Mouse (Mus musculus) macrophage (primary cell): ENCODE results near the gene 4933406M09Rik. TPM values are rescaled to one million over a fixed set of nuclear protein-coding genes. Genes with fewer than 3 reads are reported as not detected.

Experiments used
- H3K27ac ChIP-seq: fragments of 350-480 bp; formaldehyde crosslinking; 2 replicates; pipeline ENCODE4 v1.9.0; 2021
- H3K36me3 ChIP-seq: fragments of 350-480 bp; formaldehyde crosslinking; 2 replicates; pipeline ENCODE4 v1.9.0; 2021; ENCODE audit errors: inconsistent target
- H3K4me3 ChIP-seq: fragments of 350-480 bp; formaldehyde crosslinking; 2 replicates; pipeline ENCODE4 v1.9.0; 2021; ENCODE audit errors: inconsistent target
- H3K79me2 ChIP-seq: fragments of 350-480 bp; formaldehyde crosslinking; 2 replicates; pipeline ENCODE4 v1.9.0; 2021; ENCODE audit errors: inconsistent target
- WGBS: methylation state at CpG from one replicate; pipeline ENCODE4 v1.1.7; 2026; ENCODE audit warnings: inconsistent platforms; ENCODE audit not compliant: missing documents; 5-methylcytosine and 5-hydroxymethylcytosine counted together
- polyA plus RNA-seq: library from polyadenylated mRNA; stranded (reverse); fragments of 250-400 nt; gene quantifications from 3 replicates; pipeline ENCODE4 v1.2.4, GENCODE M21; 2018; ENCODE audit warnings: inconsistent platforms

4933406M09Rik gene
- polyA plus RNA-seq, 1 experiment from 2014 or later = not detected

GRCm38 (mm10) chr1:134405509-134406413, 20.0 kb downstream of the 4933406M09Rik start, which contains the start of gene Cyb5r1:
Gene Cyb5r1, plus strand, starts transcription at chr1:134405559.
- peak within 1 kb of the TSS; percentile 87 for H3K27ac ChIP-seq
- H3K79me2 ChIP-seq = peaks cover 14% of the 10 kb centered on the region
- H3K4me3 ChIP-seq = peak within 1 kb of the TSS; percentile 67
- peaks cover 33% of the 10 kb centered on the region for H3K36me3 ChIP-seq
- 1% methylated on average over 42 of the region's 43 CpGs for WGBS

GRCm38 (mm10) chr1:134406414-134406771, 20.7 kb downstream of the 4933406M09Rik start:
- Histone ChIP-seq H3K79me2 (peaks cover 14% of the 10 kb centered on the region), H3K27ac (peak overlapping the region; percentile 87), H3K36me3 (peaks cover 35% of the 10 kb centered on the region), H3K4me3 (peak overlapping the region; percentile 67)
- WGBS = 18% methylated on average over 8 of the region's 8 CpGs

GRCm38 (mm10) chr1:134408080-134408479, 22.3 kb downstream of the 4933406M09Rik start:
- peaks cover 41% of the 10 kb centered on the region for H3K36me3 ChIP-seq

GRCm38 (mm10) chr1:134411706-134412629, 26.2 kb downstream of the 4933406M09Rik start:
- H3K36me3 ChIP-seq = peaks cover 41% of the 10 kb centered on the region
- no peak overlapping the region for H3K4me3 ChIP-seq
- H3K27ac ChIP-seq = no peak overlapping the region
- WGBS = 96% methylated on average over 9 of the region's 9 CpGs
- peaks cover 21% of the 10 kb centered on the region for H3K79me2 ChIP-seq

More at GRCm38 (mm10) chr1:134408080-134408479, 22.3 kb downstream of the 4933406M09Rik start:
- no peak overlapping the region for H3K4me3 ChIP-seq
- H3K27ac ChIP-seq = no peak overlapping the region
- peaks cover 14% of the 10 kb centered on the region for H3K79me2 ChIP-seq
- 96% methylated on average over 8 of the region's 8 CpGs for WGBS

GRCm38 (mm10) chr1:134414038-134414437, 28.3 kb downstream of the 4933406M09Rik start:
- Histone ChIP-seq H3K27ac (peak overlapping the region; percentile 96), H3K79me2 (peaks cover 34% of the 10 kb centered on the region), H3K36me3 (peaks cover 26% of the 10 kb centered on the region), H3K4me3 (no peak overlapping the region)
- WGBS = 76% methylated on average over 2 of the region's 2 CpGs

- 11% methylated on average over 11 of the region's 11 CpGs for WGBS
- Histone ChIP-seq H3K4me3 (peak overlapping the region; percentile 24), H3K36me3 (peaks cover 20% of the 10 kb centered on the region), H3K79me2 (peaks cover 40% of the 10 kb centered on the region), H3K27ac (peak overlapping the region; percentile 96)
Measured at GRCm38 (mm10) chr1:134414501-134415167, 28.9 kb downstream of the 4933406M09Rik start.

- H3K36me3 ChIP-seq = peaks cover 13% of the 10 kb centered on the region
- H3K4me3 ChIP-seq = peak within 1 kb of the TSS; percentile 71
- peak within 1 kb of the TSS; percentile 96 for H3K27ac ChIP-seq
- WGBS = 2% methylated on average over 42 of the region's 77 CpGs
- H3K79me2 ChIP-seq = peaks cover 43% of the 10 kb centered on the region
Measured at GRCm38 (mm10) chr1:134415168-134415831, 29.6 kb downstream of the 4933406M09Rik start, which contains the start of gene Adipor1. Gene Adipor1, plus strand, starts transcription at chr1:134415378.

- Histone ChIP-seq H3K36me3 (peaks cover 7% of the 10 kb centered on the region; the same call in 1 of the 2 replicates), H3K27ac (peak overlapping the region; percentile 89), H3K4me3 (no peak overlapping the region), H3K79me2 (peaks cover 75% of the 10 kb centered on the region)
- 50% methylated on average over 2 of the region's 2 CpGs for WGBS
Measured at GRCm38 (mm10) chr1:134418414-134418975, 32.8 kb downstream of the 4933406M09Rik start.

- H3K36me3 ChIP-seq = peaks cover 14% of the 10 kb centered on the region; the same call in 1 of the 2 replicates
- H3K79me2 ChIP-seq = peaks cover 81% of the 10 kb centered on the region
- no peak overlapping the region for H3K4me3 ChIP-seq
- peak overlapping the region; percentile 89 for H3K27ac ChIP-seq
- WGBS = 0% methylated on average over 1 of the region's 1 CpGs
Measured at GRCm38 (mm10) chr1:134419176-134419575, 33.4 kb downstream of the 4933406M09Rik start.

- peaks cover 88% of the 10 kb centered on the region for H3K79me2 ChIP-seq
- 0% methylated on average over 5 of the region's 5 CpGs for WGBS
- peak overlapping the region; percentile 89 for H3K27ac ChIP-seq
- H3K36me3 ChIP-seq = peaks cover 21% of the 10 kb centered on the region
- no peak overlapping the region for H3K4me3 ChIP-seq
Measured at GRCm38 (mm10) chr1:134419751-134420458, 34.2 kb downstream of the 4933406M09Rik start.

GRCm38 (mm10) chr1:134423911-134424310, 38.2 kb downstream of the 4933406M09Rik start:
- WGBS = 82% methylated on average over 8 of the region's 10 CpGs
- H3K36me3 ChIP-seq = peaks cover 61% of the 10 kb centered on the region
- H3K4me3 ChIP-seq = no peak overlapping the region
- H3K27ac ChIP-seq = no peak overlapping the region
- peaks cover 75% of the 10 kb centered on the region for H3K79me2 ChIP-seq

GRCm38 (mm10) chr1:134426289-134426688, 40.5 kb downstream of the 4933406M09Rik start:
- H3K79me2 ChIP-seq = peaks cover 55% of the 10 kb centered on the region
- H3K27ac ChIP-seq = no peak overlapping the region
- peaks cover 83% of the 10 kb centered on the region for H3K36me3 ChIP-seq
- WGBS = 96% methylated on average over 5 of the region's 5 CpGs
- H3K4me3 ChIP-seq = no peak overlapping the region

GRCm38 (mm10) chr1:134433002-134433401, 47.3 kb downstream of the 4933406M09Rik start:
- H3K27ac ChIP-seq = no peak overlapping the region
- H3K79me2 ChIP-seq = peaks cover 8% of the 10 kb centered on the region; the same call in 1 of the 2 replicates
- 94% methylated on average over 10 of the region's 10 CpGs for WGBS
- H3K4me3 ChIP-seq = no peak overlapping the region
- peaks cover 51% of the 10 kb centered on the region; the same call in 1 of the 2 replicates for H3K36me3 ChIP-seq
